Mouse (Mus musculus): ENCODE measurements around the gene Ssx2ip. TPM values are rescaled to one million over a fixed set of nuclear protein-coding genes. Genes with fewer than 3 reads are reported as not detected.

Gene Ssx2ip
- total and polyA plus RNA-seq, 2 experiments from 2014 or later = 23.5 to 23.6 TPM

DNA sequence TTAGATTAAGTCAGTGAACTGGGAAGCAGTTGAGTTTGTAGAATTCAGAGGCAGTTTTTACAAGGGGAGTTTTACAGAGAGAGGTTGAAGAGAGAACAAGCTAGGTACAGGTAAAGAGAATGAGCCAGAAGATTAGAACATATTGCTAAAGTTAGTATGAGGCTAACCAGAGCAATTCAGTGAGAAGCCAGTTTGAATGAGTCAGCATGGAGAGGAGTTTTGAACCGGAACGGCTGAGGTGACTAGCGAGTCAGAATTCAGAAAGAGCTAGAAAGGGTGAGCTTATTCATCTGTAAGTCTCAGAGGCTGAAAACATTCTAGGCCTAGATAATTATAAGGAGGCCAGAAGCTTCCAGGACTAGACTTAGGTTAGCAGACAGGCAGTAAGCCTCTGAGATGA lies 70.0 kb downstream of the Ssx2ip start:
- no peak for TF ChIP-seq CTCF (IDR thresholded peaks at IDR 0.05; ENCODE audit: low read depth)
- no peaks in the 10 kb centered on the region for H3K4me1 ChIP-seq (ENCODE audit: insufficient read depth, low read length)
- no peak overlapping the region for H3K4me3 ChIP-seq (ENCODE audit: low read length)
- H3K9me3 ChIP-seq (ENCODE audit: low read length) = no peaks in the 10 kb centered on the region
- ATAC-seq = no peak
- H3K36me3 ChIP-seq (ENCODE audit: insufficient read depth, low read length) = no peaks in the 10 kb centered on the region
- WGBS = 89% methylated on average over 3 of the region's 3 CpGs
- DNase-seq (ENCODE audit: low spot score) = no peak
- no peak overlapping the region for H3K27ac ChIP-seq
- H3K9ac ChIP-seq (replicated peaks; ENCODE audit: low read length) = no peak overlapping the region
- H3K4me2 ChIP-seq (ENCODE audit: low read depth, low read length) = no peak overlapping the region
- no peaks in the 10 kb centered on the region for H3K27me3 ChIP-seq (ENCODE audit: insufficient read depth, low read length)

DNA sequence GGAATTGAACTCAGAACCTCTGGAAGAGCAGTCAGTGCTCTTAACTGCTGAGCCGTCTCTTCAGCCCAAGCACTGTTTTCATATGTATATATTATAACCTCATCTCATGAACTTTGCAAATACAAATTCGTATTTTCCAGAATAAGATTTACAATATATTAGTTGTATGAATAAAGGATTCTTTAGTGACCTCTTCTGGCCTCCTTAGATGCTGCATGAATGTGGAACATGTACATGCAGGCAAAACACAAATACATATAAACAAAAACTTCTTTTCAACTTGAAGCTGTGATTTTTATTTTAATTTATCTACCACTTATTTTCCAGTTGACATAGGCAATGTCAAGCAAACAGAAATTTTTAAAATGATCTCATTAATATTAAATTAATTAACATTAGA lies 77.6 kb downstream of the Ssx2ip start:
- H3K4me1 ChIP-seq (ENCODE audit: insufficient read depth, low read length) = no peaks in the 10 kb centered on the region
- ATAC-seq (no peak), DNase-seq (ENCODE audit: low spot score) (no peak)
- 78% methylated on average over 2 of the region's 2 CpGs for WGBS
- H3K4me2 ChIP-seq (ENCODE audit: low read depth, low read length) = no peak overlapping the region
- H3K9ac ChIP-seq (replicated peaks; ENCODE audit: low read length) = no peak overlapping the region
- H3K27ac ChIP-seq = no peak overlapping the region
- H3K36me3 ChIP-seq (ENCODE audit: insufficient read depth, low read length) = no peaks in the 10 kb centered on the region
- H3K27me3 ChIP-seq (ENCODE audit: insufficient read depth, low read length) = no peaks in the 10 kb centered on the region
- no peaks in the 10 kb centered on the region for H3K9me3 ChIP-seq (ENCODE audit: low read length)
- TF ChIP-seq CTCF (IDR thresholded peaks at IDR 0.05; ENCODE audit: low read depth) = peak; percentile 7; the same call in 1 of the 2 replicates
- H3K4me3 ChIP-seq (ENCODE audit: low read length) = no peak overlapping the region

DNA sequence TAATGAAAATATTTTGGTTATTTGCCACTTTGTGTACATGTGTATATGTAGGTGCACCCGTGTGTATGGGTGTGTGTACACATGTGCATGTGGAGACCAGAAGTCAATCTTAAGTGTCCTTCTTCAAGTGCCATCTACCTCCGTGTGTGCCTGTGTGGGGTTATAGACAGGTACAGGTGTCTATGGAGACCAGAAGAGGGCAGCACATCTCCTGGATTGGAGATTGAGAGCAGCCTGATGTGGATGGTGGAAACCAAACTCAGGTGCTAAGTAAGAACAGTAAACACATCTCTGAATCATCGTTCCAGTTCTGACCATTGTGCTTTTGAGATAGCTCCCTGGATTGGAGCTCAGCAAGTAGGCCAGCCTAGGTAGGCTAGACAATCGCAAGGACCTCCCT lies 82.0 kb downstream of the Ssx2ip start:
- no peak overlapping the region for H3K4me2 ChIP-seq (ENCODE audit: low read depth, low read length)
- 90% methylated on average over 4 of the region's 4 CpGs for WGBS
- no peaks in the 10 kb centered on the region for H3K27me3 ChIP-seq (ENCODE audit: insufficient read depth, low read length)
- DNase-seq (ENCODE audit: low spot score) (no peak), ATAC-seq (no peak)
- no peaks in the 10 kb centered on the region for H3K9me3 ChIP-seq (ENCODE audit: low read length)
- no peak overlapping the region for H3K9ac ChIP-seq (replicated peaks; ENCODE audit: low read length)
- no peak overlapping the region for H3K27ac ChIP-seq
- no peak overlapping the region for H3K4me3 ChIP-seq (ENCODE audit: low read length)
- H3K4me1 ChIP-seq (ENCODE audit: insufficient read depth, low read length) = no peaks in the 10 kb centered on the region
- no peak for TF ChIP-seq CTCF (IDR thresholded peaks at IDR 0.05; ENCODE audit: low read depth)
- no peaks in the 10 kb centered on the region for H3K36me3 ChIP-seq (ENCODE audit: insufficient read depth, low read length)

Small RNAs within 50 kb of the gene (microRNA-seq; reads per million reads assigned to microRNA genes)
- gene Gm22901 = 0 reads per million in 2 experiments

Other genes starting within 250 kb of the Ssx2ip start
- 0.58 and 0.90 TPM in 2 replicates for gene Lpar3, start 183.7 kb upstream of the Ssx2ip start, total RNA-seq (2014; rRNA removed)
- gene Lpar3, start 183.7 kb upstream of the Ssx2ip start, polyA plus RNA-seq (2015; fragmentation: Nextera tagmentation; extraction: Ambion mirVana) = 0.50 and 0.68 TPM in 2 replicates
- 6.6 and 11.4 TPM in 2 replicates for gene Ctbs, start 45.2 kb downstream of the Ssx2ip start, total RNA-seq (2014; rRNA removed)
- 5.7 and 6.2 TPM in 2 replicates for gene Ctbs, start 45.2 kb downstream of the Ssx2ip start, polyA plus RNA-seq (2015; fragmentation: Nextera tagmentation; extraction: Ambion mirVana)
- gene Spata1, start 95.1 kb downstream of the Ssx2ip start, total RNA-seq (2014; rRNA removed) = 1.4 and 5.6 TPM in 2 replicates
- gene Spata1, start 95.1 kb downstream of the Ssx2ip start, polyA plus RNA-seq (2015; fragmentation: Nextera tagmentation; extraction: Ambion mirVana) = 3.2 and 4.9 TPM in 2 replicates
- gene Gng5, start 95.2 kb downstream of the Ssx2ip start, total RNA-seq (2014; rRNA removed) = 100 and 119 TPM in 2 replicates
- gene Gng5, start 95.2 kb downstream of the Ssx2ip start, polyA plus RNA-seq (2015; fragmentation: Nextera tagmentation; extraction: Ambion mirVana) = 411 and 424 TPM in 2 replicates
- gene Rpf1, start 116.8 kb downstream of the Ssx2ip start, total RNA-seq (2014; rRNA removed) = 20.5 and 21.0 TPM in 2 replicates
- gene Rpf1, start 116.8 kb downstream of the Ssx2ip start, polyA plus RNA-seq (2015; fragmentation: Nextera tagmentation; extraction: Ambion mirVana) = 25.9 and 29.0 TPM in 2 replicates
- gene Uox, start 165.8 kb downstream of the Ssx2ip start, total RNA-seq (2014; rRNA removed) = 0.16 TPM in 1 of 2 replicates, not detected in the other
- gene Uox, start 165.8 kb downstream of the Ssx2ip start, polyA plus RNA-seq (2015; fragmentation: Nextera tagmentation; extraction: Ambion mirVana) = 0.14 and 0.20 TPM in 2 replicates
- not detected in 2 replicates for gene Dnase2b, start 211.0 kb downstream of the Ssx2ip start, total RNA-seq (2014; rRNA removed)
- not detected in 2 replicates for gene Dnase2b, start 211.0 kb downstream of the Ssx2ip start, polyA plus RNA-seq (2015; fragmentation: Nextera tagmentation; extraction: Ambion mirVana)
- gene 4930503B20Rik, start 246.7 kb downstream of the Ssx2ip start, total RNA-seq (2014; rRNA removed) = not detected in 2 replicates
- gene 4930503B20Rik, start 246.7 kb downstream of the Ssx2ip start, polyA plus RNA-seq (2015; fragmentation: Nextera tagmentation; extraction: Ambion mirVana) = not detected in 2 replicates

Data from hindbrain, postnatal 0 days (tissue).